Mouse (Mus musculus): ENCODE results near the gene Fgd6. TPM values are rescaled to one million over a fixed set of nuclear protein-coding genes. Genes with fewer than 3 reads are reported as not detected.

The Fgd6 gene
- polyA plus RNA-seq, 1 experiment = 2.0 TPM

GRCm38 (mm10) chr10:94172706-94173105, 136.9 kb downstream of the Fgd6 start:
- Histone ChIP-seq H3K4me1 (replicated peaks; ENCODE audit: control insufficient read depth, insufficient read depth, low read length) (no peaks in the 10 kb centered on the region), H3K27me3 (ENCODE audit: control insufficient read depth, insufficient read depth, low read length) (no peaks in the 10 kb centered on the region), H3K27ac (ENCODE audit: control insufficient read depth, insufficient read depth, low read length) (no peak overlapping the region), H3K36me3 (ENCODE audit: control insufficient read depth, insufficient read depth, low read length) (peaks cover 38% of the 10 kb centered on the region), H3K4me3 (ENCODE audit: control insufficient read depth, insufficient read depth, low read length) (no peak overlapping the region)
- 96% methylated on average over 6 of the region's 6 CpGs for WGBS
- no peak for DNase-seq
- TF ChIP-seq CTCF (IDR thresholded peaks at IDR 0.05; ENCODE audit: borderline replicate concordance, control insufficient read depth, extremely low read depth, insufficient read depth, low read length, poor library complexity) = no peak
- TF ChIP-seq POLR2A (IDR thresholded peaks at IDR 0.05; ENCODE audit: control insufficient read depth, extremely low read depth, insufficient read depth, low read length, poor library complexity) = no peak

- DNase-seq = no peak
- peaks cover 32% of the 10 kb centered on the region for H3K36me3 ChIP-seq (ENCODE audit: control insufficient read depth, insufficient read depth, low read length)
- no peaks in the 10 kb centered on the region for H3K27me3 ChIP-seq (ENCODE audit: control insufficient read depth, insufficient read depth, low read length)
- H3K4me3 ChIP-seq (ENCODE audit: control insufficient read depth, insufficient read depth, low read length) = no peak overlapping the region
- TF ChIP-seq POLR2A (IDR thresholded peaks at IDR 0.05; ENCODE audit: control insufficient read depth, extremely low read depth, insufficient read depth, low read length, poor library complexity) (no peak), CTCF (IDR thresholded peaks at IDR 0.05; ENCODE audit: borderline replicate concordance, control insufficient read depth, extremely low read depth, insufficient read depth, low read length, poor library complexity) (no peak)
- WGBS = 96% methylated on average over 7 of the region's 7 CpGs
- no peaks in the 10 kb centered on the region for H3K4me1 ChIP-seq (replicated peaks; ENCODE audit: control insufficient read depth, insufficient read depth, low read length)
- no peak overlapping the region for H3K27ac ChIP-seq (ENCODE audit: control insufficient read depth, insufficient read depth, low read length)
Measured at GRCm38 (mm10) chr10:94174652-94175051, 138.9 kb downstream of the Fgd6 start.

GRCm38 (mm10) chr10:94183199-94183598, 147.4 kb downstream of the Fgd6 start:
- TF ChIP-seq CTCF (IDR thresholded peaks at IDR 0.05; ENCODE audit: borderline replicate concordance, control insufficient read depth, extremely low read depth, insufficient read depth, low read length, poor library complexity) (no peak), POLR2A (IDR thresholded peaks at IDR 0.05; ENCODE audit: control insufficient read depth, extremely low read depth, insufficient read depth, low read length, poor library complexity) (no peak)
- Histone ChIP-seq H3K36me3 (ENCODE audit: control insufficient read depth, insufficient read depth, low read length) (0 out of 2 replicates have a peak, but pooled peaks cover 5% of the 10 kb centered on the region), H3K27ac (ENCODE audit: control insufficient read depth, insufficient read depth, low read length) (no peak overlapping the region), H3K4me3 (ENCODE audit: control insufficient read depth, insufficient read depth, low read length) (no peak overlapping the region), H3K27me3 (ENCODE audit: control insufficient read depth, insufficient read depth, low read length) (no peaks in the 10 kb centered on the region), H3K4me1 (replicated peaks; ENCODE audit: control insufficient read depth, insufficient read depth, low read length) (no peaks in the 10 kb centered on the region)
- WGBS = 87% methylated on average over 4 of the region's 4 CpGs
- no peak for DNase-seq

Other genes with a start within 250 kb of the Fgd6 start
- 1.1 and 1.3 TPM in 2 replicates for gene Usp44, start 204.4 kb upstream of the Fgd6 start, polyA plus RNA-seq (2012; rRNA removed)
- 58.1 and 60.5 TPM in 2 replicates for gene Metap2, start 138.9 kb upstream of the Fgd6 start, polyA plus RNA-seq (2012; rRNA removed)
- 15.8 and 18.4 TPM in 2 replicates for gene Vezt, start 184 bp upstream of the Fgd6 start, polyA plus RNA-seq (2012; rRNA removed)
- gene Nr2c1, start 112.0 kb downstream of the Fgd6 start, polyA plus RNA-seq (2012; rRNA removed) = 3.0 and 3.3 TPM in 2 replicates
- gene Ndufa12, start 162.7 kb downstream of the Fgd6 start, polyA plus RNA-seq (2012; rRNA removed) = 59.2 and 68.4 TPM in 2 replicates